Mouse (Mus musculus): ENCODE results near the gene Susd3. TPM values are rescaled to one million over a fixed set of nuclear protein-coding genes. Genes with fewer than 3 reads are reported as not detected.

Susd3 gene
- total and polyA plus RNA-seq, 2 experiments from 2014 or later: 0.63 to 1.2 TPM

DNA sequence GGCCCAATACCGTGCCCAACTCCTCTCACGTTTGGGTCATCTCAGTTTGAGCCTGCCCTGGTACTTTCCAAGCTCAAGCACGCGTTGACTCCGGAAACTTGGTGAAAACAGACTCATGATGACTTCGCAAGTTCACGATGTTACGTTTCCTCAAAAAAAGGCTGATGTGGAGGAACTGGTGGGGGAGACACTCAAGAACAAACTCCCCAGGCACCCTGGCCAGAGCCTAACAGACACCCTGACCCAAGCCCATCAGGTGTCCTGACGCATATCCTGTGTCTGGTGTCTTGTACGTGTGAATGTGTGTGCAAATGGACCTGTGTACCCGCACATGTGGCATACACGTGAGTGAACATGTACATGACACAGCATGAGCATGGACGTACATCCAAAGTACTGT is 47.8 kb downstream of the Susd3 start:
- H3K36me3 ChIP-seq (ENCODE audit: insufficient read depth, low read length): peaks cover 4% of the 10 kb centered on the region; the same call in 1 of the 2 replicates
- no peak overlapping the region for H3K9ac ChIP-seq (replicated peaks; ENCODE audit: low read length, poor library complexity, severe bottlenecking)
- H3K4me1 ChIP-seq (ENCODE audit: insufficient read depth, low read length): no peaks in the 10 kb centered on the region
- H3K4me3 ChIP-seq (ENCODE audit: low read depth, low read length): no peak overlapping the region
- H3K4me2 ChIP-seq (ENCODE audit: low read depth, low read length, poor library complexity, severe bottlenecking): no peak overlapping the region
- no peak for TF ChIP-seq CTCF (IDR thresholded peaks at IDR 0.05)
- no peak overlapping the region for H3K27ac ChIP-seq (ENCODE audit: low read depth, low read length)
- ATAC-seq (ENCODE audit: low FRiP score) (no peak), DNase-seq (ENCODE audit: low spot score) (no peak)
- H3K27me3 ChIP-seq (ENCODE audit: insufficient read depth, low read length): no peaks in the 10 kb centered on the region
- 87% methylated on average over 13 of the region's 13 CpGs for WGBS
- no peaks in the 10 kb centered on the region for H3K9me3 ChIP-seq (ENCODE audit: low read length)

- H3K9me3 ChIP-seq (ENCODE audit: low read length): no peaks in the 10 kb centered on the region
- H3K4me2 ChIP-seq (ENCODE audit: low read depth, low read length, poor library complexity, severe bottlenecking): no peak overlapping the region
- WGBS: 97% methylated on average over 7 of the region's 7 CpGs
- no peak for DNase-seq (ENCODE audit: low spot score)
- no peak overlapping the region for H3K9ac ChIP-seq (replicated peaks; ENCODE audit: low read length, poor library complexity, severe bottlenecking)
- peaks cover 7% of the 10 kb centered on the region; the same call in 1 of the 2 replicates for H3K36me3 ChIP-seq (ENCODE audit: insufficient read depth, low read length)
- H3K4me1 ChIP-seq (ENCODE audit: insufficient read depth, low read length): no peaks in the 10 kb centered on the region
- no peaks in the 10 kb centered on the region for H3K27me3 ChIP-seq (ENCODE audit: insufficient read depth, low read length)
- no peak for ATAC-seq (ENCODE audit: low FRiP score)
- H3K27ac ChIP-seq (ENCODE audit: low read depth, low read length): no peak overlapping the region
- TF ChIP-seq CTCF (IDR thresholded peaks at IDR 0.05): no peak
- H3K4me3 ChIP-seq (ENCODE audit: low read depth, low read length): no peak overlapping the region
Observed at GRCm38 (mm10) chr13:49199891-49200290, 48.6 kb downstream of the Susd3 start.

GRCm38 (mm10) chr13:49198734-49199133 is 49.8 kb downstream of the Susd3 start:
- Histone ChIP-seq H3K27me3 (ENCODE audit: insufficient read depth, low read length) (no peaks in the 10 kb centered on the region), H3K27ac (ENCODE audit: low read depth, low read length) (no peak overlapping the region), H3K9me3 (ENCODE audit: low read length) (no peaks in the 10 kb centered on the region), H3K4me3 (ENCODE audit: low read depth, low read length) (no peak overlapping the region), H3K36me3 (ENCODE audit: insufficient read depth, low read length) (peaks cover 7% of the 10 kb centered on the region; the same call in 1 of the 2 replicates), H3K4me2 (ENCODE audit: low read depth, low read length, poor library complexity, severe bottlenecking) (no peak overlapping the region), H3K9ac (replicated peaks; ENCODE audit: low read length, poor library complexity, severe bottlenecking) (no peak overlapping the region), H3K4me1 (ENCODE audit: insufficient read depth, low read length) (no peaks in the 10 kb centered on the region)
- no peak for TF ChIP-seq CTCF (IDR thresholded peaks at IDR 0.05)
- ATAC-seq (ENCODE audit: low FRiP score) (no peak), DNase-seq (ENCODE audit: low spot score) (no peak)
- WGBS: 92% methylated on average over 9 of the region's 9 CpGs

DNA sequence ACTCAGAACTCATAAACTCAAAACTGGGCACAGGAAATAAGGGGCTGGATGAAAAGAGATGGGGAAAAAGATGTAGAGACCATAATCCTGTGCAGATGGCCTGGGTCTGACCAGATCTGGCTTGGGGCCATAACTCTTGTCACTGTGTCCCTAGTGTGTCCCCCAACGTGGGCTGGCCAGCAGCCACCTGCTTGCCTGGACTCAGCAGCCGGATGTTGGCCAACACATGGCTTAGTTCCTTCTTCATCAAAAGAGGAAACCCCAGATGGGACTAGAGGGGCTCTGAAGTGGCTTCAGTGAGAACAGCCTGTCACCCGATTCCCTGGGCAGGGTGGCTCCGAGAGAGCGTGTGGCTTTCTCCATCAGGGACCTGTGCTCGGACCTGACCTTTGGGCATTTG is 51.7 kb downstream of the Susd3 start:
- Histone ChIP-seq H3K36me3 (ENCODE audit: insufficient read depth, low read length) (peaks cover 7% of the 10 kb centered on the region; the same call in 1 of the 2 replicates), H3K9ac (replicated peaks; ENCODE audit: low read length, poor library complexity, severe bottlenecking) (no peak overlapping the region), H3K9me3 (ENCODE audit: low read length) (no peaks in the 10 kb centered on the region), H3K27me3 (ENCODE audit: insufficient read depth, low read length) (no peaks in the 10 kb centered on the region), H3K4me3 (ENCODE audit: low read depth, low read length) (no peak overlapping the region), H3K4me1 (ENCODE audit: insufficient read depth, low read length) (no peaks in the 10 kb centered on the region), H3K27ac (ENCODE audit: low read depth, low read length) (no peak overlapping the region), H3K4me2 (ENCODE audit: low read depth, low read length, poor library complexity, severe bottlenecking) (no peak overlapping the region)
- TF ChIP-seq CTCF (IDR thresholded peaks at IDR 0.05): no peak
- ATAC-seq (ENCODE audit: low FRiP score) (no peak), DNase-seq (ENCODE audit: low spot score) (peak; percentile 66)
- 71% methylated on average over 6 of the region's 6 CpGs for WGBS

- H3K4me1 ChIP-seq (ENCODE audit: insufficient read depth, low read length): no peaks in the 10 kb centered on the region
- 87% methylated on average over 5 of the region's 5 CpGs for WGBS
Observed at GRCm38 (mm10) chr13:49196211-49196610, 52.3 kb downstream of the Susd3 start.

GRCm38 (mm10) chr13:49195651-49196050 is 52.9 kb downstream of the Susd3 start:
- no peak for DNase-seq (ENCODE audit: low spot score)
- Histone ChIP-seq H3K4me3 (ENCODE audit: low read depth, low read length) (no peak overlapping the region), H3K4me1 (ENCODE audit: insufficient read depth, low read length) (no peaks in the 10 kb centered on the region), H3K4me2 (ENCODE audit: low read depth, low read length, poor library complexity, severe bottlenecking) (no peak overlapping the region), H3K27ac (ENCODE audit: low read depth, low read length) (no peak overlapping the region), H3K9me3 (ENCODE audit: low read length) (no peaks in the 10 kb centered on the region), H3K27me3 (ENCODE audit: insufficient read depth, low read length) (no peaks in the 10 kb centered on the region), H3K9ac (replicated peaks; ENCODE audit: low read length, poor library complexity, severe bottlenecking) (no peak overlapping the region), H3K36me3 (ENCODE audit: insufficient read depth, low read length) (peaks cover 7% of the 10 kb centered on the region; the same call in 1 of the 2 replicates)
- no peak for TF ChIP-seq CTCF (IDR thresholded peaks at IDR 0.05)
- WGBS: 93% methylated on average over 7 of the region's 7 CpGs
- no peak for ATAC-seq (ENCODE audit: low FRiP score)

More at GRCm38 (mm10) chr13:49196211-49196610, 52.3 kb downstream of the Susd3 start:
- Histone ChIP-seq H3K4me2 (ENCODE audit: low read depth, low read length, poor library complexity, severe bottlenecking) (no peak overlapping the region), H3K4me3 (ENCODE audit: low read depth, low read length) (no peak overlapping the region), H3K27ac (ENCODE audit: low read depth, low read length) (no peak overlapping the region), H3K9ac (replicated peaks; ENCODE audit: low read length, poor library complexity, severe bottlenecking) (no peak overlapping the region), H3K36me3 (ENCODE audit: insufficient read depth, low read length) (peaks cover 7% of the 10 kb centered on the region; the same call in 1 of the 2 replicates), H3K27me3 (ENCODE audit: insufficient read depth, low read length) (no peaks in the 10 kb centered on the region), H3K9me3 (ENCODE audit: low read length) (no peaks in the 10 kb centered on the region)
- ATAC-seq (ENCODE audit: low FRiP score) (no peak), DNase-seq (ENCODE audit: low spot score) (no peak)
- no peak for TF ChIP-seq CTCF (IDR thresholded peaks at IDR 0.05)
